Comparison of ENCODE assay signal across 15 mouse cellular contexts in the genomic region with DNA sequence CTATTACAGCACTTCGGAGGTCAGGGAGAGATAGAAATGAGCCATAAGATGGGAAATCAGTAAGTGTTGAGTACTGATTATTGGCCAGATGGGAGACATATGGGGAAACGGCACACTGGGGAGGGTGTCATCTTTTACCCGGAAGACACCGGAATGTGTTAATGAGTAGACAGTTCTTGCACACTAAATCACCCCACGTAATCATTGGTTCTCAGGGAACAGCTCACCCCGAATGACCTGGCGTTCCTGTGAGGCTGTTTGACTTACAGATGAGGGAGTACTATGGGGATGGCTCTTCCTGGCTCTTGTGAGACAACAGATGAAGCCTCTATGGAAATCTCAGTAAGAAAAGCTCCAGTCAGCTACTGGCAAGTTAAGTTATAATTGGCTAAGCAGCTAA.
DNase-seq lines count a peak whose midpoint lies in the region; ATAC-seq and TF ChIP-seq lines count a peak whose summit lies in the region.
"Had no signal": no experiment of that assay in that cellular context is flagged by ENCODE, and none has a peak within 500 bp of the region (broad histone marks: within the 10 kb centered on the region; RNA-seq: fewer than 3 reads in every experiment).

No protein-coding gene starts in this region.

- H3K4me3 ChIP-seq in stomach, postnatal 0 days (ENCODE audit: low read depth, low read length) = no peak overlapping the region
- H3K4me3 ChIP-seq in heart, embryonic 12.5 days = no peak overlapping the region
- no peak overlapping the region for H3K4me3 ChIP-seq in heart, adult 2 months
- H3K4me3 ChIP-seq: embryonic facial prominence, embryonic 15.5 days; neural tube, embryonic 12.5 days had no signal

- TF ChIP-seq POLR2A in heart, adult 2 months (IDR thresholded peaks at IDR 0.05; ENCODE audit: insufficient read depth, low read depth, low read length) = no peak

- no peaks in the 10 kb centered on the region for H3K79me2 ChIP-seq in heart, adult 2 months (replicated peaks; ENCODE audit: control insufficient read depth, insufficient read depth, low read length)

- TF ChIP-seq CTCF in stomach, postnatal 0 days (IDR thresholded peaks at IDR 0.05; ENCODE audit: low read depth) = no peak
- TF ChIP-seq CTCF in heart, adult 2 months (IDR thresholded peaks at IDR 0.05) = no peak

- 69% methylated on average over 7 of the region's 7 CpGs for WGBS in stomach, postnatal 0 days
- WGBS in heart, embryonic 12.5 days = 78% methylated on average over 7 of the region's 7 CpGs
- WGBS in heart, adult 2 months = 79% methylated on average over 7 of the region's 7 CpGs

- intact Hi-C loops in heart, adult 2 months (cut with DNase I) = no loop called here

- no peaks in the 10 kb centered on the region for H3K4me1 ChIP-seq in stomach, postnatal 0 days (replicated peaks; ENCODE audit: control insufficient read depth, insufficient read depth)
- H3K4me1 ChIP-seq in heart, embryonic 12.5 days (replicated peaks) = no peaks in the 10 kb centered on the region
- no peaks in the 10 kb centered on the region for H3K4me1 ChIP-seq in heart, adult 2 months (ENCODE audit: control insufficient read depth, insufficient read depth, low read length)
- H3K4me1 ChIP-seq: embryonic facial prominence, embryonic 15.5 days; neural tube, embryonic 12.5 days had no signal

- no peak for ATAC-seq in stomach, postnatal 0 days (ENCODE audit: low FRiP score, low TSS enrichment)
- ATAC-seq in heart, embryonic 12.5 days (ENCODE audit: insufficient number of reproducible peaks, low FRiP score) = no peak
- ATAC-seq: activated CD4-positive, CD25-positive, alpha-beta regulatory T cell, adult 4 months had no signal

- peak; percentile 15 for DNase-seq in cerebellum, adult 11-12 months
- DNase-seq in cerebellum, adult 11 months = no peak
- DNase-seq in right cerebral cortex, adult 2 months (ENCODE audit: low spot score in 2 of 2) = peak; percentile 25 to 34
- no peak for DNase-seq in right cerebral cortex, postnatal 4 days
- peak; percentile 61 for DNase-seq in layer of hippocampus, adult 9-10 months (ENCODE audit: low spot score)
- peak; percentile 7 for DNase-seq in stomach, postnatal 0 days (ENCODE audit: low spot score)
- no peak for DNase-seq in heart, adult 2 months
- DNase-seq: gastrocnemius, postnatal 36 days; heart, postnatal 4 days; kidney, adult 18-20 months; retina, postnatal 1 day had no signal

- H3K4me2 ChIP-seq in stomach, postnatal 0 days (replicated peaks; ENCODE audit: low read depth) = no peak overlapping the region
- no peak overlapping the region for H3K4me2 ChIP-seq in heart, embryonic 12.5 days
- H3K4me2 ChIP-seq: embryonic facial prominence, embryonic 15.5 days; neural tube, embryonic 12.5 days had no signal

- H3K36me3 ChIP-seq in stomach, postnatal 0 days (ENCODE audit: control insufficient read depth, insufficient read depth, low read length) = no peaks in the 10 kb centered on the region
- no peaks in the 10 kb centered on the region for H3K36me3 ChIP-seq in heart, embryonic 12.5 days
- H3K36me3 ChIP-seq in heart, adult 2 months (ENCODE audit: control insufficient read depth, insufficient read depth, low read length) = no peaks in the 10 kb centered on the region
- H3K36me3 ChIP-seq: embryonic facial prominence, embryonic 15.5 days; neural tube, embryonic 12.5 days had no signal

- H3K27me3 ChIP-seq in stomach, postnatal 0 days (ENCODE audit: control insufficient read depth, insufficient read depth, low read length) = no peaks in the 10 kb centered on the region
- 0 out of 2 replicates have a peak, but pooled peaks cover 2% of the 10 kb centered on the region for H3K27me3 ChIP-seq in heart, embryonic 12.5 days (replicated peaks)
- H3K27me3 ChIP-seq in heart, adult 2 months (ENCODE audit: control insufficient read depth, insufficient read depth, low read length) = no peaks in the 10 kb centered on the region
- H3K27me3 ChIP-seq: embryonic facial prominence, embryonic 15.5 days; neural tube, embryonic 12.5 days had no signal

- TF ChIP-seq EP300 in stomach, postnatal 0 days (optimal IDR thresholded peaks at IDR 0.05) = no peak
- no peak for TF ChIP-seq EP300 in heart, adult 2 months (IDR thresholded peaks at IDR 0.05; ENCODE audit: insufficient read depth, low read depth, low read length)

- no peak overlapping the region for H3K9ac ChIP-seq in stomach, postnatal 0 days (ENCODE audit: low read length)
- no peak overlapping the region for H3K9ac ChIP-seq in heart, embryonic 12.5 days
- no peak overlapping the region for H3K9ac ChIP-seq in heart, adult 2 months (ENCODE audit: low read depth, low read length)
- H3K9ac ChIP-seq: embryonic facial prominence, embryonic 15.5 days; neural tube, embryonic 12.5 days had no signal

- no peak overlapping the region for H3K27ac ChIP-seq in stomach, postnatal 0 days (replicated peaks)
- H3K27ac ChIP-seq in heart, embryonic 12.5 days (ENCODE audit: poor library complexity, severe bottlenecking) = no peak overlapping the region
- H3K27ac ChIP-seq in heart, adult 2 months = no peak overlapping the region
- H3K27ac ChIP-seq: embryonic facial prominence, embryonic 15.5 days; neural tube, embryonic 12.5 days had no signal

- no peaks in the 10 kb centered on the region for H3K9me3 ChIP-seq in stomach, postnatal 0 days (ENCODE audit: control insufficient read depth, low read length)
- no peaks in the 10 kb centered on the region for H3K9me3 ChIP-seq in heart, embryonic 12.5 days (replicated peaks)
- H3K9me3 ChIP-seq: embryonic facial prominence, embryonic 15.5 days; neural tube, embryonic 12.5 days had no signal

Comparison
In these comparisons a context has a peak if more than half of its experiments do, and no peak if none do; other contexts are left out.
1. DNase-seq: peak in cerebellum, adult 11-12 months (single experiment), right cerebral cortex, adult 2 months (2 of 2), layer of hippocampus, adult 9-10 months (single experiment) and stomach, postnatal 0 days (single experiment); none in cerebellum, adult 11 months (single experiment), right cerebral cortex, postnatal 4 days (single experiment) and heart, adult 2 months (0 of 2).